Mouse (Mus musculus) myocyte (in vitro differentiated cells): Measurements from ENCODE around the gene Csnk1e.

Experiments used
- CEBPB ChIP-seq: IDR thresholded peaks from 2 replicates; pipeline ENCODE4 v1.6.1; 2011; ENCODE audit warnings: mild to moderate bottlenecking, moderate library complexity; ENCODE audit not compliant: poor library complexity, insufficient read depth, severe bottlenecking
- E2F4 ChIP-seq: IDR thresholded peaks from one replicate; pipeline ENCODE4 v1.6.1; 2011; ENCODE audit warnings: mild to moderate bottlenecking, control low read depth, moderate library complexity; ENCODE audit not compliant: insufficient read depth
- MAX ChIP-seq: IDR thresholded peaks from one replicate; pipeline ENCODE4 v1.6.1; 2011; ENCODE audit warnings: low read depth, mild to moderate bottlenecking, control low read depth
- MYOG ChIP-seq, 3 experiments: IDR thresholded peaks; one replicate each; pipeline ENCODE4 v1.6.1; 2011; ENCODE audit warnings: control low read depth in 2 of 3, low read depth in 2 of 3, mild to moderate bottlenecking in 2 of 3; ENCODE audit not compliant: insufficient read length in 2 of 3, control insufficient read depth in 1 of 3, insufficient read depth in 1 of 3
- POLR2A ChIP-seq: IDR thresholded peaks from one replicate; pipeline ENCODE4 v1.6.1; 2011; ENCODE audit warnings: low read depth, mild to moderate bottlenecking, control low read depth, moderate library complexity; ENCODE audit not compliant: insufficient read length
- POLR2AphosphoS2 ChIP-seq: IDR thresholded peaks from one replicate; pipeline ENCODE4 v1.6.1; 2011; ENCODE audit warnings: low read depth, control low read depth; ENCODE audit not compliant: insufficient read length
- SRF ChIP-seq: IDR thresholded peaks from one replicate; pipeline ENCODE4 v1.6.1; 2011; ENCODE audit warnings: low read depth; ENCODE audit not compliant: control insufficient read depth, insufficient read length
- TCF12 ChIP-seq: IDR thresholded peaks from one replicate; pipeline ENCODE4 v1.6.1; 2011; ENCODE audit warnings: mild to moderate bottlenecking, control low read depth; ENCODE audit not compliant: poor library complexity, insufficient read depth, severe bottlenecking
- USF1 ChIP-seq: IDR thresholded peaks from one replicate; pipeline ENCODE4 v1.6.1; 2011; ENCODE audit warnings: low read depth, mild to moderate bottlenecking, control low read depth, moderate library complexity

DNA sequence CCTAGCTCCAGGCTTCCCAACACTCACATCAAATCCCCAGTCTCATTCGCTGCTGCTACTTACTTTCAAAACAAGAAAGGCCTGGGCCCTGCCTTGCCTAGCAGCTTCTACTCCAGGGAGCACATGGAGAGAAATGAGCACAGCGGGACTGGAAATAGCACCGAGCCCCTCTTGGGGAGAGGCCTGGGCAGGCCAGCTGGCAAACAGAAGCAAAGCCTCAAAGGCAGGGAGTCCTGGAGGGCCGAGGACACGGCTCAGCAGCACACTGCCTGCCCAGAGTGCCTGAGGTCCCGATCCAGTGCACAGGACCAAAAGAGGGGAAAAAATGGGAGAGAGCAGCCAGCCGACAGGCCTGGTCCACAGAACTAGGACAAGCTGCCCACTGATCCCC lies 54.4 kb downstream of the Csnk1e start:
- no peak for TF ChIP-seq POLR2AphosphoS2
- no peak for TF ChIP-seq POLR2A
- TF ChIP-seq E2F4, result no peak
- no peak for TF ChIP-seq CEBPB
- TF ChIP-seq USF1, result no peak
- no peak for TF ChIP-seq MYOG (IDR thresholded peaks at IDR 0.05; ENCODE audit: control insufficient read depth in 1 of 3, insufficient read depth in 1 of 3, insufficient read length in 2 of 3, low read depth in 2 of 3)
- no peak for TF ChIP-seq TCF12
- TF ChIP-seq MAX, result no peak
- TF ChIP-seq SRF, result no peak
